Mouse (Mus musculus) layer of hippocampus, adult 2 months (tissue): ENCODE measurements around the gene Rhoc. TPM values are rescaled to one million over a fixed set of nuclear protein-coding genes. Genes with fewer than 3 reads are reported as not detected.
"Not testable (repeated sequence)": the region's sequence is repeated elsewhere in the genome, so short reads cannot be mapped to it uniquely, and the experiment has no call there.

Experiments used
- DNase-seq, 2 experiments: peaks; one replicate each; pipeline ENCODE4 v3.0.0; 2022; ENCODE audit warnings: low spot score in 2 of 2
- H3K27ac ChIP-seq: fragments of 200-600 bp; 2 replicates; pipeline ENCODE4 v1.8.1; 2022
- H3K4me3 ChIP-seq: fragments of 200-600 bp; 2 replicates; pipeline ENCODE4 v1.8.1; 2022; ENCODE audit warnings: mild to moderate bottlenecking
- CTCF ChIP-seq: fragments of 200-600 bp; conservative IDR thresholded peaks from 2 replicates; pipeline ENCODE4 v1.8.1; 2022; ENCODE audit warnings: antibody characterized with exemption, mild to moderate bottlenecking, moderate library complexity
- long read RNA-seq, 2 experiments: library from polyadenylated mRNA; stranded (forward); transcript quantifications; one replicate each; pipeline ENCODE4 v2.0.0; 2021; ENCODE audit warnings: borderline mapping rate in 2 of 2
- total RNA-seq, 2 experiments: library from RNA; stranded (reverse); gene quantifications; 2 replicates each; pipeline ENCODE4 v1.2.3; 2021

Gene Rhoc
- 10 to 100 TPM; 22.8 to 24.9 TPM for total RNA-seq
- long read RNA-seq, experiment 1, transcript Rhoc-201 (5 exons, 1,202 nt), result major isoform, 7 of 9 reads
- long read RNA-seq, experiment 1, partial matches to known transcripts, result 0 of 9 reads
- long read RNA-seq, experiment 1, other reads (novel, unspliced or antisense), result 2 of 9 reads
- long read RNA-seq, experiment 2, transcript Rhoc-201 (5 exons, 1,202 nt), result major isoform, 10 of 13 reads
- long read RNA-seq, experiment 2, partial matches to known transcripts, result 0 of 13 reads
- long read RNA-seq, experiment 2, other reads (novel, unspliced or antisense), result 3 of 13 reads

GRCm38 (mm10) chr3:104788075-104788474 lies at the start of gene Rhoc:
Rhoc (plus strand) TSS chr3:104788375.
- Histone ChIP-seq H3K27ac (peak within 1 kb of the TSS; percentile 79), H3K4me3 (peak within 1 kb of the TSS; percentile 61)
- no peak for TF ChIP-seq CTCF
- no peak for DNase-seq

- DNase-seq, result no peak
- Histone ChIP-seq H3K4me3 (no peak overlapping the region), H3K27ac (no peak overlapping the region)
- no peak for TF ChIP-seq CTCF
Observed at GRCm38 (mm10) chr3:104741954-104742353, 46.2 kb upstream of the Rhoc start.

- no peak for DNase-seq
- TF ChIP-seq CTCF, result no peak
- Histone ChIP-seq H3K4me3 (no peak overlapping the region), H3K27ac (no peak overlapping the region)
Observed at GRCm38 (mm10) chr3:104743161-104743560, 45.0 kb upstream of the Rhoc start.

- no peak for DNase-seq
- no peak overlapping the region for H3K4me3 ChIP-seq
- TF ChIP-seq CTCF, result no peak
- no peak overlapping the region for H3K27ac ChIP-seq
Observed at GRCm38 (mm10) chr3:104743864-104744263, 44.3 kb upstream of the Rhoc start.

GRCm38 (mm10) chr3:104752845-104753244 lies 35.3 kb upstream of the Rhoc start:
- not testable (repeated sequence) for H3K4me3 ChIP-seq, H3K27ac ChIP-seq
- peak; percentile 46 for TF ChIP-seq CTCF
- DNase-seq, result peak in 1 of 2 experiments; percentile 17

GRCm38 (mm10) chr3:104758406-104758805 lies 29.8 kb upstream of the Rhoc start:
- H3K27ac ChIP-seq, result no peak overlapping the region
- DNase-seq, result peak; percentile 27 to 73
- TF ChIP-seq CTCF, result peak; percentile 87
- peak overlapping the region; percentile 54 for H3K4me3 ChIP-seq

- no peak for DNase-seq
- H3K4me3 ChIP-seq, result peak overlapping the region; percentile 54
- H3K27ac ChIP-seq, result no peak overlapping the region
- TF ChIP-seq CTCF, result no peak
Observed at GRCm38 (mm10) chr3:104758869-104759268, 29.3 kb upstream of the Rhoc start.

GRCm38 (mm10) chr3:104762103-104762863 lies 25.9 kb upstream of the Rhoc start:
- DNase-seq, H3K27ac ChIP-seq, H3K4me3 ChIP-seq: not testable (repeated sequence)

GRCm38 (mm10) chr3:104765021-104765420 lies 23.2 kb upstream of the Rhoc start:
- Histone ChIP-seq H3K4me3 (no peak overlapping the region), H3K27ac (no peak overlapping the region)
- peak; percentile 73 for TF ChIP-seq CTCF
- no peak for DNase-seq

GRCm38 (mm10) chr3:104767141-104767540 lies 21.0 kb upstream of the Rhoc start:
- no peak for TF ChIP-seq CTCF
- H3K4me3 ChIP-seq, result no peak overlapping the region
- DNase-seq, result no peak
- no peak overlapping the region for H3K27ac ChIP-seq

GRCm38 (mm10) chr3:104767716-104768115 lies 20.5 kb upstream of the Rhoc start:
- Histone ChIP-seq H3K4me3 (no peak overlapping the region), H3K27ac (no peak overlapping the region)
- no peak for DNase-seq
- TF ChIP-seq CTCF, result no peak

GRCm38 (mm10) chr3:104769135-104769534 lies 19.0 kb upstream of the Rhoc start:
- DNase-seq, result no peak
- Histone ChIP-seq H3K4me3 (no peak overlapping the region), H3K27ac (no peak overlapping the region)
- no peak for TF ChIP-seq CTCF

GRCm38 (mm10) chr3:104770035-104770434 lies 18.1 kb upstream of the Rhoc start:
- H3K4me3 ChIP-seq, result no peak overlapping the region
- peak in 1 of 2 experiments; percentile 53 for DNase-seq
- TF ChIP-seq CTCF, result peak; percentile 88

GRCm38 (mm10) chr3:104770918-104771317 lies 17.3 kb upstream of the Rhoc start:
- H3K4me3 ChIP-seq, result no peak overlapping the region
- no peak for DNase-seq
- no peak overlapping the region for H3K27ac ChIP-seq
- TF ChIP-seq CTCF, result no peak

More at GRCm38 (mm10) chr3:104770035-104770434, 18.1 kb upstream of the Rhoc start:
- no peak overlapping the region for H3K27ac ChIP-seq
